Mouse (Mus musculus) thymus, adult 2 months (tissue): ENCODE results near the gene Itga1.

Source experiments
- CTCF ChIP-seq: fragments of 200-500 bp; IDR thresholded peaks from 2 replicates; pipeline ENCODE4 v1.5.1; 2012; ENCODE audit warnings: mild to moderate bottlenecking, control low read depth, low read length, moderate library complexity, borderline replicate concordance; ENCODE audit not compliant: control insufficient read depth, poor library complexity, insufficient read depth; ENCODE audit errors: extremely low read depth
- POLR2A ChIP-seq: fragments of 200-500 bp; IDR thresholded peaks from 2 replicates; pipeline ENCODE4 v1.6.1; 2012; ENCODE audit warnings: mild to moderate bottlenecking, low read length, control low read depth, moderate library complexity; ENCODE audit not compliant: control insufficient read depth, poor library complexity, insufficient read depth; ENCODE audit errors: extremely low read depth

DNA sequence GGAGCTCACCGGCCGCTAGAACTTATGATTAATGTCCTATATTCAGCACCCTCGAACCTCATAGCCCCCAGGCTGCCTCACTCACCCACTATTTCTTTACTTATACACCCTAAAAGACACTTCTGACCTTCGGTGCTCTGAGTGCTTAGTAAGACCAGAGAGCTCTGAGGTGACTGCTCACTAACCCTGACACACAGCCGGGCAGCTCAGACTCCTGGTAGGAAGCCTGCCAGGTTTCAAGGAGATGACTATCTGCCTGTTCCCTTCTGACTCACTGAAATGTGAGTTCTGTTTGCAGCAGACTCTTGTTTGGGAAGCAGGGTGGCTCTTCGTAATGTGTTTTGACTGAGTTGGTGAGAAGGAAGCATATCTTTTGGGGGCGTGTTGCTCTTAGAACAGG is 168.2 kb downstream of the Itga1 start:
- no peak for TF ChIP-seq POLR2A
- no peak for TF ChIP-seq CTCF
